Mouse (Mus musculus) neural tube, embryonic 10.5 days (tissue): ENCODE measurements around the gene Adamtsl4.
"Not testable (repeated sequence)": the region's sequence is repeated elsewhere in the genome, so short reads cannot be mapped to it uniquely, and the experiment has no call there.

Experiments
- DNase-seq: peaks from one replicate; pipeline ENCODE4 v3.0.0-alpha.2; 2017; ENCODE audit warnings: low spot score; ENCODE audit errors: extremely low spot score

The Adamtsl4 gene

DNA sequence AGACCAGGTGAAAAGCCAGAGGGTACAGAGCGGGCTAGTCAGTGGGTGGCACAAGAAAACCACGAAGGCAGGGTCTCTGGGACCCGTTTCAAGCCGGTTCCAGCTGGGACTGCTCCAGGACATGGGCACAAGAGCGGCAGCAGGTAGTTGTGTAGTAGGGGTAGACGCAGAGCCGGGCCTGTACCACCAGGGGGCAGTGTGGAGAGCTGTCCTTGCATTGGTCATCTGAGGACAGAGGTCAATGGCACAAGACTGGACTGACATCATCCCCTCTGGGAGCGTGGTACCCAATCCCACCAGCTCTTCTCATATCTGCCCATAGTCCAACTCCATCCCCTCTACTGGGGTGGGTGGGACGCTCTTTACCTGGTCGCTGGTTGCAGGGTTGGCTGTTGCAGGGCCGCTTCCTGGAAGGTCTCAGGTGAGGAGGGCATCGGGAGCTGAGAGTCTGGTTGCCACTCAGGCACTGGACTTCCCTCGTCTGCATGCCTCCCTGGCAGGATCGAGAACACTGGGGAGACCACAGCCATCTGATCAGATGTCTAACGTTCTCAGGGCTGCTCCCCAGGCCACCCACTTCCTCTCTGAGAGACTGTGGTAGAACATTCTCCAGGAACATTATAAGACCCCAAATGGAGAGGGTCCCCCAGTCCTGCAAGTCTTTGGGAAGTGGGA lies 10.8 kb downstream of the Adamtsl4 start:
- DNase-seq: peak; percentile 80

- DNase-seq: peak; percentile 62
Observed at GRCm38 (mm10) chr3:95675301-95676092, 12.2 kb downstream of the Adamtsl4 start.

DNA sequence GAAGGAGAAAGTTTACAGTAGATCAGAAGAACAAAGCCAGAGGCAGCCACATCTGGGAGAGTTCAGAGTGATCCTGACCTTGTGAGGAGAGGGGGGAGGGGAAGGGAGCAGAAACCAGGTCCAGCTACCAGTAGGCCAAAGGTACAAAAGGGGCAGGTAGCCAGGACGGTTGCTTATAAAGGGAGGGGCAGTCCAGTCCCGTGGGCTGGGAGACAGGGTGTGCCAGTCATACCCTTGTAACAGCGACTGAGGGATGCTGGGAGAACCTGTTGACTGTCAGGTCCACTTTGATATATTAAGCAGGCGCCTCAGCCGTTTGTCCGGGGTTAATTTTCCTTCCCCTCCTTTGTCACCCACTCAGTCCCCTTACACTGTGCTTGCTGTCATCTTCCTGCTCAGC lies 12.9 kb downstream of the Adamtsl4 start:
- DNase-seq: peak; percentile 49

- peak; percentile 46 for DNase-seq
Observed at GRCm38 (mm10) chr3:95674236-95674635, 13.5 kb downstream of the Adamtsl4 start.

DNA sequence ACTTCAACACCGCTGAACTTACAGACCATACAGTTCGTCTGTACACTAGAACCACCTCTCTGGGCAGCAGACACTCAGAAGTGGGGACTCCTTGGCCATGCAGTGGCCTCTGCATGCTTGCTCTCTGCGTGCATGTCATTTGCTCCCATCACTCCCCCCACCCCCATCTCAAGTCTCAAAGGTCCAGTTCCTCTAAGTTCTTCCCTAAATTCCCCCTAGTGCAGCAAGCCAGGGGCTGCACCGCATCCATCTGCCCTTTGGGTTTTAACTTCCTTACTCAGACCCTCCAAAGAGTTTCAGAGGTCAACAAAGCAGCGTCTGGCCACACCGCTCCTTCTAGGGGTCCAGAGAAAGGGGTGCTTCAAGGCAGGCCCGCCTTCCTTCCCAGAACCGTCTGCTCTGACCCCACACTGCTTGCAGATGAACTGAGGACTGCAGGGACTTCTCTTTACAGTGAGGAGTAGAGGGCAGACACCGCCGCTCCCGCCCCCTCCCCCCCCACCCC lies 14.0 kb downstream of the Adamtsl4 start:
- no peak for DNase-seq

DNA sequence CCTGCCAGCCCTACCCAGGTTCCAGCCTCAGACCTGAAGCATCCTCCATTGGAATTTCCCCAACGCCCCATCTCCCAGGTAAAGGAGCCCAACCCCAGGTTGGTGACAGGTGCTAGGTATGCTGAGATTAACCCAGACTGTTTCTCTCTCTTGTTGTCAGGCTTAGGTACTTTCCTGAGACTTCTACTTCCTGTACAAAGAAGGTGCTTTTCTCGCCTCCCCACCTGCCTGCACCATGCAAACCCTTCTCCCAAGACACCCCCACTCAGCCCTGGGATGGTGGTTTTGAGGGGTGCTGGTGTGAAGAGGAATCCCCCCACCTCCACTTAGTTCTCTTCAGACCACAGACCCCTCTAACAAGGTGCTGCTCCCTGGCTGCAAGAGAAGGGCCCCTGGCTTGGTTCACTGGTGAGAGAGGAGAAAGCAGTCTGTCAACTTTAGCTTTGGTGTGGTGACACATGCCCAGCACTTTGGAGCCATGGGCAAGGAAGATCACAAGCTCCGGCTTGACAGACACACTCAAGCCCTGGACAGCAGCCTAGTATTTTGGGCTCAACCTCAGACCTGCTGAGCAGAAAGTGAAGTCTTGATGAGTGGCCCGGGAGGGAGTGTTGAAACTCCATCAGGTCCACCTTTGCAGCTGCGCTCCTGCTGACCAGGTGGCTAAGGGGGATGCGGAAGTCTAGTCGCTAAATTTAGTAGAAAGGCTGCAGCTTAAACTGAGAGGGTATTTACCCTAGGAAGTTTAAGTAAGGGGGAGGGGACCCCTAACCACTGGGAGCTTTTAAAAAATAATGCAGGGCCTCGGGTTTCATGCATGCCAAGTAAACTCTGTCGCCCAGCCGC lies 14.6 kb downstream of the Adamtsl4 start:
- DNase-seq: no peak

GRCm38 (mm10) chr3:95672461-95672860 lies 15.3 kb downstream of the Adamtsl4 start:
- DNase-seq: no peak

DNA sequence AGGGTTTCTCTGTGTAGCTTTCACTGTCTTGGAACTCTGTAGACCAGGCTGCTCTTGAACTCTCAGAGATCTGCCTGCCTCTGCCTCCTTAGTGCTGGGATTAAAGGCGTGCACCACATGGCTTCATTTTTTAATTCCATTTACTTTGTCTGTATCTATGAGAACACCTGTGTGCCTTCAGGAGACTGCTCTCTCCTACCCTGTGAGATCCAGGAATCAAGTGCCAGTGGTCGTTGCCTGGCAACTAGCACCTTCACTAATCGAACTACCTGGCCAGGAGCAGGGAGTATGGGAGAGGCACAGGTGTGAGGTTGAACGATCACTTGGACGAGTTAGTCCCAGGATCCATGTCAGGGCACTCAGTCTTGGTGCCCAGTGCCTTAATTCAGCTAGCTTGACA lies 16.5 kb downstream of the Adamtsl4 start:
- no peak for DNase-seq

GRCm38 (mm10) chr3:95670419-95670818 lies 17.3 kb downstream of the Adamtsl4 start:
- DNase-seq: not testable (repeated sequence)

- no peak for DNase-seq
Observed at GRCm38 (mm10) chr3:95669309-95669665, 18.4 kb downstream of the Adamtsl4 start.

GRCm38 (mm10) chr3:95668589-95669308 lies 19.0 kb downstream of the Adamtsl4 start:
- DNase-seq: no peak

GRCm38 (mm10) chr3:95668026-95668425 lies 19.7 kb downstream of the Adamtsl4 start:
- no peak for DNase-seq

DNA sequence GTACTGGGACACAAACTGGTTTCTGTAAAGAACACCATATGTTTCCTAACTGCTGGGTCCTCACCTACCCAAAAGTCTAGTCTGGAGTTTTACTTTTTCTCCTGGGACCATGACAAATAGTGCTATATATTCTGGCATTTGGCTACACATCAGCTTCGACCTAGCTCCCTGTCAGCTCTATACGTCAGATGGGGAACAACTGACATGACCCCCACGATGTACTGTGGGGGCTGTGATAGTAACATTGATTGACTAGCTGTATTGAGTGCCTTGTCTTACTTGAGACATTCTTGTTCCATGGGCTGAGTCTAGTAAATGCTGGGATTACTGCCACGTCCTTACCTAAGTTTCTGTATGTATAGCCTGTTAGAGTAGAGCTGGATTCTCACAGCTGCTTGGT lies 20.2 kb downstream of the Adamtsl4 start:
- DNase-seq: no peak

DNA sequence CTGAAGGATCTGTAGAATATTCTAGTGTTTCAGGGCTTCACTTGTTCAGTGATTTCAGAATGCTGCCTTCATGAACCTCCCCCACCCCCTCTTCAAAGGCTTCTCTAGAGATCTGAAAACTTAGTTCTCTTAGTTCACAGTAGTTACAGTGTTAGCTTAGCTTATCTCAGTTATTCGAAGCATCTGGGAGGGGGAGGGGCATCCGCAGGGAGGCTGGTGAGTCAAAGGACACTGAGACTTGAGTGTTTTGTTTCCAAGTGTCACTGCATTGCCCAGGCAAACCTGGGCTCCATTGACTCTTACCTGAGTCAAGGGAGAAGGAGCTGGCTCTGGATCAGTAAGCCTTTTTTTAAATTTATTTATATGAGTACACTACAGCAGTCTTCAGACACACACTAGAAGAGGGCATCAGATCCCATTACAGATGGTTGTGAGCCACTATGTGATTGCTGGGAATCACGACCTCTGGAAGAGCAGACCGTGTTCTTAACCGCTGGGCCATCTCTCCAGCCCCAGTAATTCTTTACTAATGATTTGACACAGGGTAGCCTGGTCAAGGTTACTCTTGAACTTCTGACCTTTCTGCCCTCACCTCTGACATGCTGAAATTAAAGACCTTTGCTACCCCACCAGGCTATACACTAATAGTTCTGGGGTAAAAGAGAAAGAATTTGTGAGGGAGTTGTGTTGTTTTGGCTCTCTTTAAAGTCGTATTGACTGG lies 21.4 kb downstream of the Adamtsl4 start:
- no peak for DNase-seq

GRCm38 (mm10) chr3:95664940-95665352 lies 22.8 kb downstream of the Adamtsl4 start:
- DNase-seq: no peak

DNA sequence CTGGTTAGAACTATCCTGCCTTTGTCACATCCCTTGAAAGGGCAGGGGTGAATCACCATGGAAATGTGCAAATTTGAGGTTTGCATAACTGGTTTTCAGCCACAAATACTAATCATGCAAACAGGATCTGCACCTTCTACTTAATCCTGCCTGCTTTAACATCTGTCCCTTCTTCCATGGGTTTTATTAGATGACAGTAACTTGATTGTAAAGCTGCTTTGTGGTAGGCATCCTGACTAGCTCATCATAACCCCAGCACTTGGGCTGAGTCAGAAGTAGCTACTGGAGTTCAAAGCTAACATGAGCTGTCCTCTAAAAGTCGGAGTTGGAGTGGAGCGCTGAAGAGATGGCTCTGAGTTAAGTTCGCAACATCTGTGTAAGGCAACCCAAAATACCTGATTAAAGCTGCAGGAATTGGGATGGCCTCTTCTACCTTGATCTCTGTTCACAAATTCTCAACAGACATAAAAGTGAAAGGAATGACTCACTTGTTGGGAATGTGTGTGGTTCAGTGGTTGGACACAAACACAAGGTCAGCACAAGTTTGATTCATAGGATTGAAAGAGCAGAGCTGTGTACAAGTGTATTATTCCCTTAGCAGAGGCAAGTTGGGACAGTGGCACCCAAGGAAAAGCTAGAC lies 23.6 kb downstream of the Adamtsl4 start:
- DNase-seq: no peak

DNA sequence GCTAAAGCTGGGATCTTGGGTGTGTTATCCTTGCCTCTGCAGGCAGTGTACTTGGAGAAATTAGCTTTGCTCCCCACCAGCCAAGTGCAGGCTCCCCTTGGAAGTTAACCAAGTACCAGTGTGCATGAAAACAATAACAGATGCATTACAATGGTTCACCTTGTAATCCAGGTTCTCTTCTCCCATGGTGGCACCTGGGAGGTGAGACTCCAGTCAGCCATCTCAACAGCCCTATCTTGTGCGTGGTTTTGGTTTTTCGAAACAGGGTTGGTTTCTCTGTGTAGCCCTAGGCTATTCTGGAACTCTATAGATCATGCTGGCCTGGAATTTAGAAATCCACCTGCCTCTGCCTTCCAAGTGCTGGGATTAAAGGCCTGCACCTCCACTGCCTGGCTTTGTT lies 24.2 kb downstream of the Adamtsl4 start:
- no peak for DNase-seq

- DNase-seq: no peak
Observed at GRCm38 (mm10) chr3:95662724-95663449, 24.8 kb downstream of the Adamtsl4 start.
